Mouse (Mus musculus): ENCODE data around the gene Arhgef19.

The Arhgef19 gene

GRCm38 (mm10) chr4:141282623-141283022 lies 43.3 kb downstream of the Arhgef19 start:
- in situ Hi-C loops (cut with MboI; ENCODE audit: low sequenced_read_pairs) = loop anchor here (10.0 kb wide), 1 partner anchor 82 kb away; the partner anchor contains the start of gene Fam131c

- in situ Hi-C loops (cut with MboI; ENCODE audit: low sequenced_read_pairs) = loop anchor here (10.0 kb wide), 1 partner anchor 81 kb away; the partner anchor contains the start of gene Fam131c
Measured at GRCm38 (mm10) chr4:141283176-141283878, 44.0 kb downstream of the Arhgef19 start.

- in situ Hi-C loops (cut with MboI; ENCODE audit: low sequenced_read_pairs) = loop anchor here (10.0 kb wide), 1 partner anchor 81 kb away; the partner anchor contains the start of gene Fam131c
Measured at GRCm38 (mm10) chr4:141283879-141284411, 44.6 kb downstream of the Arhgef19 start.

GRCm38 (mm10) chr4:141284486-141284885 lies 45.2 kb downstream of the Arhgef19 start:
- in situ Hi-C loops (cut with MboI; ENCODE audit: low sequenced_read_pairs) = loop anchor here (10.0 kb wide), 1 partner anchor 80 kb away; the partner anchor contains the start of gene Fam131c

- in situ Hi-C loops (cut with MboI; ENCODE audit: low sequenced_read_pairs) = loop anchor here (10.0 kb wide), 1 partner anchor 80 kb away; the partner anchor contains the start of gene Fam131c
Measured at GRCm38 (mm10) chr4:141285128-141285527, 45.8 kb downstream of the Arhgef19 start.

GRCm38 (mm10) chr4:141286860-141287517 lies 47.7 kb downstream of the Arhgef19 start:
- in situ Hi-C loops (cut with MboI; ENCODE audit: low sequenced_read_pairs) = loop anchor here (10.0 kb wide), 1 partner anchor 78 kb away; the partner anchor contains the start of gene Fam131c

GRCm38 (mm10) chr4:141287518-141288004 lies 48.3 kb downstream of the Arhgef19 start:
- in situ Hi-C loops (cut with MboI; ENCODE audit: low sequenced_read_pairs) = loop anchor here (10.0 kb wide), 1 partner anchor 77 kb away; the partner anchor contains the start of gene Fam131c

GRCm38 (mm10) chr4:141288152-141288551 lies 48.9 kb downstream of the Arhgef19 start:
- in situ Hi-C loops (cut with MboI; ENCODE audit: low sequenced_read_pairs) = loop anchor here (10.0 kb wide), 1 partner anchor 77 kb away; the partner anchor contains the start of gene Fam131c

GRCm38 (mm10) chr4:141291571-141292375 lies 52.5 kb downstream of the Arhgef19 start:
- in situ Hi-C loops (cut with MboI; ENCODE audit: low sequenced_read_pairs) = no loop called here

- in situ Hi-C loops (cut with MboI; ENCODE audit: low sequenced_read_pairs) = no loop called here
Measured at GRCm38 (mm10) chr4:141295774-141296186, 56.5 kb downstream of the Arhgef19 start.

- in situ Hi-C loops (cut with MboI; ENCODE audit: low sequenced_read_pairs) = no loop called here
Measured at GRCm38 (mm10) chr4:141297934-141298333, 58.6 kb downstream of the Arhgef19 start.

- in situ Hi-C loops (cut with MboI; ENCODE audit: low sequenced_read_pairs) = no loop called here
Measured at GRCm38 (mm10) chr4:141299356-141299755, 60.1 kb downstream of the Arhgef19 start.

GRCm38 (mm10) chr4:141300196-141300595 lies 60.9 kb downstream of the Arhgef19 start:
- in situ Hi-C loops (cut with MboI; ENCODE audit: low sequenced_read_pairs) = no loop called here

GRCm38 (mm10) chr4:141301116-141301553 lies 61.8 kb downstream of the Arhgef19 start, which contains the start of gene Epha2:
Epha2 (plus strand) TSS chr4:141301240.
- in situ Hi-C loops (cut with MboI; ENCODE audit: low sequenced_read_pairs) = no loop called here

GRCm38 (mm10) chr4:141301591-141302427 lies 62.5 kb downstream of the Arhgef19 start:
- in situ Hi-C loops (cut with MboI; ENCODE audit: low sequenced_read_pairs) = no loop called here

- in situ Hi-C loops (cut with MboI; ENCODE audit: low sequenced_read_pairs) = no loop called here
Measured at GRCm38 (mm10) chr4:141302428-141303401, 63.4 kb downstream of the Arhgef19 start.

- in situ Hi-C loops (cut with MboI; ENCODE audit: low sequenced_read_pairs) = no loop called here
Measured at GRCm38 (mm10) chr4:141303402-141304222, 64.3 kb downstream of the Arhgef19 start.

Data from CH12F3 (cell line).